Mouse (Mus musculus): Measurements from ENCODE around the gene B9d1.

The B9d1 gene

DNA sequence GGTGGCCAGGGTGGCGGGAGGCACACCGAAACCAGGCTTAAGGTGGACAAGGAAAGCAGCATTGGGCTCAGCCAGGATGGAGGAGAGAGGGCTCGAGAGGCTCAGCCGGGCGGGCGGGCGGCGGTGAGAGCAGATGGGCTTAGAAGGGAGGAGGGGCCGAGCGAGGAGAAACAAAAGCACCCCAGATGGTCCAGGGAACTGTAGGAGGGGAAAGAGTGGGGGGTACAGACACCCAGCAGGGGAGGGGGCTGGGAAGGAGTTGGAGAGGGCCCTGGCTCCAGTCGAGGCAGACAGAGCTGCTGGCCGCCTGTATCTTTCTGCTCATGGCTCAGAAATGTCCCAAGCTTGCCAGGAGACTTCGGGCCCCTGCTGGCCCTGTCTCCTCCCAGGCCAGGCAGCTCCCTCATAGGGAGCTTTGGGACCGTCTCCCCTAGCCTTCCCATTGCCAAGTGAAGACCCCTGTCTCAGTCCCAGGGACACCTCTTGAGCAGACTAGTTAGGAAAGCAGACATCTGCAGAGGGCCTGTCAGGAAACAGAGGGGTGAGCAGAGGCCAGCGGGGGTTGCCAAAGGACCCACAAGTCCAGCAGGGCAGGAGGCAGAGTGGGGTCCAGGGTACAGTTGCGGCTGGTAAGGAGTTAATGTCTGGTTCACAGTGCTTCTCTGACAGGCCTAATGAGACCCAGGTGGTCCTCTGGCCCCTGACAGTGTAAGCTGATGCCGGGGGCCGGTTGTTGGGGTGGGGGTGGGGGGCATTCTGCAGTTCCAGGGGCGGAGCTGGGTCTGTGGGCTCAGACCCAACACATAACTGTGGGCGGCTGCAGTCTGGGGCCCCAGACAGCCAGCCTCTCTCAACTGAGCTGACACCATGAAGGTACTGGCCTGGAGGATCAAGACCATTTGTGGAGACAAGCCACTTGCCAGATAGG lies 20.1 kb upstream of the B9d1 start, which contains the start of gene Mfap4:
Mfap4 (plus strand) TSS at position 819 of the 928 bp plus-strand sequence.
- TF ChIP-seq GATA4 (IDR thresholded peaks at IDR 0.05; ENCODE audit: insufficient replicate concordance, low read length) = no peak

DNA sequence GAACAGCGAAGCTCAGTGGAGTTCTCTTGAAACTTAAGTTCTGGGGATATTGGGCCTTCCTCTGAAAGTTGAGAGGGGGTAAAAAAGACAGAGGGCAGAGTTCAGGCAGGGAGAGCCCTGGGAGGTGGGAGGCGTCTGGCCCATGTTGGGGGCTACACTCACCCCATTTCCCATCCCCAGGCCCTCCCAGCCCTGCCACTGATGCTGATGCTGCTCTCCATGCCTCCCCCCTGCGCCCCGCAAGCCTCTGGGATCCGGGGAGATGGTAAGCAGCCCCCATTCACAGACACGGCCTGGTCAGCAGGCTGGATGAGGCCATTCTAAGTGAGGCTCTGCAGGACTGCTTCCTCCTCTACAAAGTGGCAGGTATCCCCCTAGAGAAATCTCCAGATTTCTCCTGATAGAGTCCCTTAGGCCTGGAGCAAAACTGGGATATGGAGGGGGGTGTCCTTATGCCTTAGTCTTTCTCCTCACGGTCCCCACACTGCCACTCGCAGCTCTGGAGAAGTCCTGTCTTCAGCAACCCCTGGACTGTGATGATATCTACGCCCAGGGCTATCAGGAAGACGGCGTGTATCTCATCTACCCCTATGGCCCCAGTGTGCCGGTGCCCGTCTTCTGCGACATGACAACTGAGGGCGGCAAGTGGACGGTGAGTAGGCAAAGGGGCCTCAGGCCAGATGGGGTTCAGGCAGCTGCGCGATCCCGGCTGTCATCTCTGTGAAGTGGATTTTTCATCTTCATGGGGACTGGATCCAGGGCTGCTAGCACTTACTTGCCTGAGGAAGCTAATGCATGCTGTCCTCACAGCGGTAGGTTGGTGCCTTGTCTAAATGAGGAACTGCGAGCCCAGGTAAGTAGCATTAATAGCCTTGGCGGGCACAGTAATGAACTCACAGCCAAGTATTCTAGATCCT lies 19.1 kb upstream of the B9d1 start:
- no peak for TF ChIP-seq GATA4 (IDR thresholded peaks at IDR 0.05; ENCODE audit: insufficient replicate concordance, low read length)

DNA sequence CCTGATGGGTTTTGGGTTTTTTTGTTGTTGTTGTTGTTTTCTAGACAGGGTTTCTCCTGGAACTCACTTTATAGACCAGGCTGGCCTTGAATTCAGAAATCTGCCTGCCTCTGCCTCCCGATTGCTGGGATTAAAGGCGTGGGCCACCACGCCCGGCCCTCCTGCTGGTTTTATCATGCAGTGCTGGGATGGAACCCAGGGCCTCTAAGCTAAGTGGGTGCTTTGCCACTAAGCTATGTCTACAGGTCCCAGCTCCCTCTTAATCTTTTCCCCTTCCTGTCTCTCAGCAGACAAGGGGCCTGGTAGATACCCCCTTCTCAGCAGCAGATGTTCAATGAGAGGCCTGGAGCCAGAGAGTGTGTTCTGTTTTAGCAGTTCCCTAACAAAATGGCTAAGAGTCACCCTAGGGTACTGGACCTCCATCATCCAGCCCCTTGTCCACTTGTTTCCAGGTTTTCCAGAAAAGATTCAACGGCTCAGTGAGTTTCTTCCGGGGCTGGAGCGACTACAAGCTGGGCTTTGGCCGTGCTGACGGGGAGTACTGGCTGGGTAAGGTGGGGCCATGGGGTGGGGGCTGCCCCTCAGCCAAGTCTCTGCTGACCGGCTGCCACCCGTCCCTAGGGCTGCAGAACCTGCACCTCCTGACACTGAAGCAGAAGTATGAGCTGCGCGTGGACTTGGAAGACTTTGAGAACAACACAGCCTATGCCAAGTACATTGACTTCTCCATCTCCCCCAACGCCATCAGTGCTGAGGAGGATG lies 18.3 kb upstream of the B9d1 start:
- TF ChIP-seq GATA4 (IDR thresholded peaks at IDR 0.05; ENCODE audit: insufficient replicate concordance, low read length) = no peak

DNA sequence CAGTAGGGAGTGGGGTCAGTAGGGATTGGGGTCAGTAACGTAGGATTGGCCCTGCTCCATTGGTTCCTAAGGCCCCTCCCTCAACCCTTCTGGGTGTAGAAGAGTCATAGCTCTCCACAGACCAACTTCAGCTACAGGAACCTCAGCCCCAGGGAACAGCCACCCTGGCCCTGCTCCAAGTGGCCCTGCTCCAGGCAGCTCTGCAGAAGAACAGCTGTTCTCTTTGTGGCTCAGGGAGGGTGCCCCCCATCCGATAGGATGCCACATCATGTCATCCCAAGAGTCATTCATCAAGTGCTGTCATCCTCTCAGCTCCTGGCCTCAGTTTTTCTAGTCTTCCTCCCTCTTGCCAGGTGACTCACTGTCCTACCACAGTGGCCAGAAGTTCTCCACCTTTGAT lies 17.5 kb upstream of the B9d1 start:
- no peak for TF ChIP-seq GATA4 (IDR thresholded peaks at IDR 0.05; ENCODE audit: insufficient replicate concordance, low read length)

DNA sequence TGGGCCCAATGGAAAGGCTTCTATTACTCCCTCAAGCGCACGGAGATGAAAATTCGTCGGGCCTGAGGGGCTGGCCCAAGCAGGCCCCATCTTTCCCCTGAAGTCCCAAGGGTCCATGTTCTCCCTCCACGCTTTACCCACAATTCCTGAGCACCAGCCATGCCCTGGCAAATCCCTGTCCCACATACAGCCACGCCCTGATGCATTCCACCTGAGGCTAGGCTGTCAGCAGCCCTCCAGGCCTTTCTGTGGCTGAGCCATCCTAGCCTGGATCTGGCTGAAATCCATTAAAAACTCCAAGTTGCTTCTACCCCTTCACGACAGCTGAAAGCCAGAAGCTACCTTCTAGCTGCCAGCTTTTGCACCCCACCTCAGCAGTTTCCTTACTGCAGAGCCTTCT lies 17.0 kb upstream of the B9d1 start:
- TF ChIP-seq GATA4 (IDR thresholded peaks at IDR 0.05; ENCODE audit: insufficient replicate concordance, low read length) = no peak

DNA sequence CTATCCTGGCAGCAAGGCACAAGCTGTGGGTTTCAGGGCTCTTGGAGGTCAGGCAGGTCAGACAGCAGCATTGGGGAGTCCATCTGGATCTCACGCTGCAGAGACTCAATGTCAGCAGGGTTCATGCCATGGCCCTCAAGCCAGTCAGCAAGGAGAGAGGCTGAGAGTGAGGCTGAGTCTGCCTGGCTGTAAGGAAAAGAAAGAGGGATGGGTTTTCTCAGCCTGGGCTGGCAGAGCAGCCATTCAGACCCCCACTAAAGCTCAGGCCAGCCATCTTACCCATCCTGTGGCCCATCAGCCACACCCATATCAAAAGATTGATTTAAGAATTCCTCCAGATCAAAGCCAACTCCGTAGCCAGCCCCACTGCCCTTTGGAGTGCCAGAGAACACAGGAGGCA lies 15.9 kb upstream of the B9d1 start:
- TF ChIP-seq GATA4 (IDR thresholded peaks at IDR 0.05; ENCODE audit: insufficient replicate concordance, low read length) = no peak

DNA sequence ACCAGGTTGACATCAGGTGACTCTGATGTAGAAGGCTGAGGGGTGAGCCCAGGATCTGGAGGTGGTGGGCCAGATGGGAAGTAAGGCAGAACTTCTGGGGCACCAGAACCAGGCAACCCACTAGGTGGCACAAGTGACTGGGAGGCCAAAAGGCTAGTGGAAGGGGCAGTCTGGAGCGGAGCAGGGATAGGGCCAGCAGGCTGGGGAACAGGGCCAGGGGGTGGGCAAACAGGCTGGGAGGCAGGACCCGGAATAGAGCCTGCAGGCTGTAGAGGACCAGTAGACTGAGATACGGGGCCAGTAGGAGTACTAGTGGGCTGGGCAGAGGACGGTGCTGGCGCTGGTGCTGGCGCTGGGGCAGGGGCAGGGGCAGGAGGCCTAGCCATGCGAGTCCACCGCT lies 15.1 kb upstream of the B9d1 start:
- no peak for TF ChIP-seq GATA4 (IDR thresholded peaks at IDR 0.05; ENCODE audit: insufficient replicate concordance, low read length)

DNA sequence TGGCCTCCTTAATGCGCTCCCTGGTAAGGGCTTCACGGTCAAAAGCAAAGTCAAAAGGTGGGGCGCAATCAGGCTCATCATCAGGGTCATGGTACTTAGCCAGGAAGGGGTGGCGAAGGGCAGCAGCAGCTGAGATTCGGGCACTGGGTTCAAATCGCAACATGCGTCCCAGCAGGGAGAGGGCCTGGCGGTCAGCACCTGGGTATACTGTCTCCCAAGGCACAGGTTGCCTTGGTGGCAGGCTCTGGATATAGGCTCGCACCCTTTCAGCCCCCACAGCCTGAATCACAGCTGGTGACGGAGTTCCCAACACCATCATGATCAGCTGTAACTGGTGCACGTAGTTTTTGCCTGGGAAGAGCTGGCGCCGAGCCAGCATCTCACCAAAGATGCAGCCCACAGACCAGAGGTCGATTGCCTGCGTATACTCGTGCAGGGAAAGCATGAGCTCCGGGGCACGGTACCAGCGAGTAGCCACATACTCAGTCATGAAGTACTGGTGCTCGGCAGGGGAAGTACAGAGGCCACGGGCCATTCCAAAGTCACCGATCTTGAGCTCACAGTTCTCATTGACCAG lies 13.9 kb upstream of the B9d1 start:
- no peak for TF ChIP-seq GATA4 (IDR thresholded peaks at IDR 0.05; ENCODE audit: insufficient replicate concordance, low read length)

DNA sequence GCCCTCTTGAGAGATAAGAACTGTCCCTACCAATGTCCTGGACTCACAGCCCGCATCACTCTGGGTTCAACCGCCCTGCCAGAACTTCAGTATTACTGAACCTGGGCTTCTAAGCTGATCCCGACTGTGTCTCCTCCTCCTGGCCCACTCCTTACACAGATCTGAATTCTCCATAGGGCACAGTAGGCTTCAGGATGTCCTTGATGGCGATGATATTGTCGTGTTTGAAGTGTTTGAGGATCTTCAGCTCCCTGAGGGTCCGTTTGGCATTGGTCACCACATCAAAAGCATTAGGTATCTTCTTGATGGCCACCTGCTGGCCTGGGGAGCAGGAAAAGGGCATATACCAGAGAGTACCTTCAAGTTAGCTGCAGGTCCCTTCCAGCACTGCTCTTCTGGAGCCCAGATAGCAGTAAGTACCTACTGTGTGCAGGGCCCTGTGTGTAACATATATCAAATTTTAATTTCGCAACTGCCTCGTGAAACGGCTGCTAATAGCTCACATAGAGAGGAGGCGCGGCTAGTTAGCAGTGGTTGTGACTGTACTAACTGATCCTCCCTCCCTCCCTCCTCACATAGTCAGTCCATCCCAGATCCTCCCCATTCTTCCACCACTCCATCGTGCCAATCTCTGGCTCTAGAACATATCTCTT lies 12.1 kb upstream of the B9d1 start:
- no peak for TF ChIP-seq GATA4 (IDR thresholded peaks at IDR 0.05; ENCODE audit: insufficient replicate concordance, low read length)

DNA sequence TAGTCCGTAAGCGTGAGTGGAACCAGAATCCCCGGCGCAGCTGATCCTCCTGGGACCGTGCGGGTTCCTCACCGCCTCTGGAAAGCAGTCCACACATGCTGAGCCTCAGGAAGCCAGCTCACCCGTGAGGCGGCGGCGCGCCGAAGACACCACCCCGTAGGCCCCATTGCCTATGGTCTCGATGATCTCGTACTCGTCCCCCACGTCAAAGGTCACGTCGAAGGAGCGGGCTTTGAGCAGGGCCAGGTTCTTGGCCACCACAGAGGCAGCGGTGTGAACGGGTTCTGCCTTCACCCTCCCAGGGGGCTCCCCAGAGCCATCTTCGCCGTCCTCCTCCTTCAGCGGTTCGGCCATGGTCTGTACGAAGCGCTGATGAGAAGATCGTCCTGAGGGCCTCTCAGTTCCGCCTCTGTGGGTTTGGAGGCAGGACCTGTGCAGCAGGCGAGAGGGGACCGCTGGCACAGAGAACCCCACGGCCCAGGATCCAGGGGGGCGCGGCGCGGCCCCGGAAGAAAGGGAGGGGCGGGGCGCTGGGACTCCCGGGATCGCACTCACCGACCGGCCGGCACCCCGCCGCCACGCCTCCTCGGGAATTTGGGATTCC lies 11.3 kb upstream of the B9d1 start:
- no peak for TF ChIP-seq GATA4 (IDR thresholded peaks at IDR 0.05; ENCODE audit: insufficient replicate concordance, low read length)

DNA sequence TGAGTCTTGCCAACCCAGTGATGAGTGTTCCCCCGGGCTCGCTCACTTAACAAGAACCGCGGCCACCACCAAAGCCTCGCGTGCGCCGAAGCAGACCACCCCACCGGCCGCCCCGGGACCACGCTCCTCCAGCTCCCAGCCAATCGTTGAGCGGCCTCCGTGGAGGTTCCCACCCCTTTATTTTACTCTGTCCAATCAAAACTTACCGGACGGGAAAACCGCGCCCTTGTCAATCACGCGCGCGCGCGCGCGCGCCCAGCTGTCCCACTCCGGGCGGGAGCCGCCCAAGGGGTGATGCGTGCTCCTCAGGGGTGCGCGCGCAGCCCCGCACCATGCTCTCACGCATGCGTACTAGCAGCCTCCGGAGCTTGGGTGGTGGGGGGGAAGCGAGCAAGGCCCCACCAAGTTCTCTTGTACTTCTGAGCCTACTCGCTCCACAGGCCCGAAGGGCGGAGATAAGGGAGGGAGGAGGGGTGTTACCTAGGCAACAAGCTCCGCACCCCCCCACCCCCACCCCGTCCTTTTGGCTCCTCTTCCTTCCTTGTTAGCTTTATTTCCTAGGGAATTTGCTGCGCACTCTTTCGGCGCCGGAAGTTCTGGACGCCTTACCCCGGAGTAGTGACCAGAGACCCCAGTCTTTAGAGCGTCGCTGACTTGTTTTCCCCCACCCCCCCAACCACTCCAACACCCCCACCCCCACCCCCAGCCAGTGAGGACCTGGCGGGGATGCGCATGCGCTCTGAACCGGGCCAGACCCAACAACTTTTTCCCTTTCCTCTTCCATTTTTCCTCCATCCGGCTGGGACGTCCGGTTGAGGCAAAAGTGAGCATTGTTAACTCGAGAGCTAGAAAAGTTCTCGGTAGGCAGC lies 10.6 kb upstream of the B9d1 start, which contains the start of gene Mapk7:
Mapk7 (minus strand) TSS at position 278 of the 869 bp plus-strand sequence.
- peak; percentile 89; the same call in 1 of the 2 replicates for TF ChIP-seq GATA4 (IDR thresholded peaks at IDR 0.05; ENCODE audit: insufficient replicate concordance, low read length)

DNA sequence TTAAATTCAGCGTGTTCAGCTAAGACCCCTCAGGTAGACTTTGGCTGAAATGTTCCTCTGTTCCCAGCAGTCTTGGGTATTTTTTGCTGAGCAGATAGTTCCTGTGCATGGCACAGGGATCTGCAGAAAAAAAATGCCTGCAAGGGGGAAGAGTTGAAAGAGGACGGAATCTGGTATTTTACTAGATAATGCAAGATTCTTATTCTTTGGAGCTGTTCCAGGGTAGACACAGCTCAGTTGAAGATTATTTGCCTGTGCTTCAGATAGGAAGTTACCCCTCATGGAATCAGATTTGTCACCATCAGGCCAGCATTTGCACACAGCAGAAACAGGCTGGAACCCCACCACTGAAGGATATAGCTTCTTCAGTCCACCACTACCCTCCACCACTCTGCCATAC lies 9.4 kb upstream of the B9d1 start:
- TF ChIP-seq GATA4 (IDR thresholded peaks at IDR 0.05; ENCODE audit: insufficient replicate concordance, low read length) = no peak

DNA sequence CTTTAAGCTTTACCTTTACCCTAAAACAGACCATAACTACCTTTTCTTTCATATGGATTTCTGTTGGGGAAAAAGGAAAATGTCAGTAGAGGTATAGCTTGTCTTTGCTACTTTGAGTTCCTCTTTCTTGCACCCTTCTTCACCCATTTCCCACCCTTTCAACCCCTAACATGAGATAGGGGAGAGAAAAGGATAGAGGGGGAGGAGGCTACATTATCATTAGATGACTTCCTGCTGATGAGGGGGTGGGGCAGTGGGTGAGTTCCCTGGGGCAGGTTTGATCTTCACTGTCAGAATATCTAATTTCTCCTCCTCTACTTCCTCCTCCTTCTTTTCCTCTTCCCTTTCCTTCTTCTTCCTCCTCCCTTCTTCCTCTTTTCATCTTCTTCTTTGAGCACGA lies 7.5 kb upstream of the B9d1 start:
- TF ChIP-seq GATA4 (IDR thresholded peaks at IDR 0.05; ENCODE audit: insufficient replicate concordance, low read length) = no peak

All from liver, adult (tissue).